Mouse (Mus musculus) liver, postnatal 0 days (tissue): Measurements from ENCODE around the gene Carm1. TPM values are rescaled to one million over a fixed set of nuclear protein-coding genes. Genes with fewer than 3 reads are reported as not detected.

Experiments used
- ATAC-seq: fragments of 200-750 bp; cut with Nextera tagmentation; 2 replicates; pipeline ENCODE4 v1.8.0; 2017; ENCODE audit warnings: mild to moderate bottlenecking, moderate library complexity
- DNase-seq: peaks from one replicate; pipeline ENCODE4 v3.0.0-alpha.2; 2016
- H3K27ac ChIP-seq: fragments of 300-500 bp; sonication (generic); 2 replicates; pipeline ENCODE4 v1.5.1; 2014; ENCODE audit warnings: antibody characterized with exemption, moderate library complexity, mild to moderate bottlenecking, low read depth
- H3K27me3 ChIP-seq: fragments of 300-500 bp; sonication (generic); 2 replicates; pipeline ENCODE4 v1.6.1; 2014; ENCODE audit warnings: low read length, control low read depth, mixed read lengths; ENCODE audit not compliant: insufficient read depth
- H3K36me3 ChIP-seq: fragments of 300-500 bp; sonication (generic); replicated peaks from 2 replicates; pipeline ENCODE4 v1.6.1; 2014; ENCODE audit warnings: mild to moderate bottlenecking, control low read depth, low read length, moderate library complexity, mixed read lengths; ENCODE audit not compliant: insufficient read depth
- H3K4me1 ChIP-seq: fragments of 300-500 bp; sonication (generic); 2 replicates; pipeline ENCODE4 v1.6.1; 2014; ENCODE audit warnings: antibody characterized with exemption, mild to moderate bottlenecking, control low read depth; ENCODE audit not compliant: insufficient read depth
- H3K4me2 ChIP-seq: fragments of 300-500 bp; sonication (generic); 2 replicates; pipeline ENCODE4 v1.6.1; 2014; ENCODE audit warnings: low read depth, mild to moderate bottlenecking, low read length, moderate library complexity, mixed read lengths
- H3K4me3 ChIP-seq: fragments of 300-500 bp; sonication (generic); 2 replicates; pipeline ENCODE4 v1.5.1; 2014; ENCODE audit warnings: low read depth, low read length
- H3K9ac ChIP-seq: fragments of 300-500 bp; sonication (generic); replicated peaks from 2 replicates; pipeline ENCODE4 v1.6.1; 2014; ENCODE audit warnings: mild to moderate bottlenecking, moderate library complexity
- H3K9me3 ChIP-seq: fragments of 300-500 bp; sonication (generic); 2 replicates; pipeline ENCODE4 v1.6.1; 2016; ENCODE audit warnings: mild to moderate bottlenecking, control low read depth, low read length, mixed read lengths
- CTCF ChIP-seq: sonication (generic); IDR thresholded peaks from 2 replicates; pipeline ENCODE4 v1.5.1; 2016; ENCODE audit warnings: antibody characterized with exemption, low read depth
- EP300 ChIP-seq: IDR thresholded peaks from 2 replicates; pipeline ENCODE4 v1.6.1; 2016; ENCODE audit warnings: antibody characterized with exemption, low read depth, mild to moderate bottlenecking
- WGBS: fragments of 180-500 bp; shearing (Covaris S2); extraction: QIAGEN DNeasy Blood & Tissue Kit; methylation state at CpG from one replicate; pipeline ENCODE4 v1.1.7; 2014; ENCODE audit not compliant: insufficient replicate concordance; 5-methylcytosine and 5-hydroxymethylcytosine counted together
- polyA plus RNA-seq: library from polyadenylated mRNA; unstranded; fragments of >200 nt; fragmentation: Nextera tagmentation; extraction: Ambion mirVana; gene quantifications from 2 replicates; pipeline ENCODE4 v1.2.1, GENCODE M21; 2015

The Carm1 gene
- polyA plus RNA-seq, 1 experiment from 2014 or later = 8.6 TPM

DNA sequence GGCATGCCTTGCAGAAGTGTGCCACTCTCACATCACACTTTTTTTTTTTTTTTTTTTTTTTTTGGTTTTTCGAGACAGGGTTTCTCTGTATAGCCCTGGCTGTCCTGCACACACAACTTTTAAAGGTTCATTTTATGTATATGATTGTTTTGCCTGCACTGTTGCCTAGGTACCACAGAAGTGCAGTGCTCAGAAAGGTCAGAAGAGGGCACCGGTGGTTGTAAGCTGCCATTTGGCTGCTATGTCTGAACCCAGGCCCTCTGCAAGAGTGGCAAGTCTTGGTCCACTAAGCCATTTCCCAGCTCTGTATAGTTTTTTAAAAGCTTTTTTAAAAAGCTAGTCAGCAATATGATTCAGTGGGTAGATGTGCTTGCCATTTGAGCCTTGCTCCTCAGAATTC, 51.5 kb downstream of the Carm1 start:
- no peak for TF ChIP-seq EP300
- TF ChIP-seq CTCF = peak; percentile 57
- Histone ChIP-seq H3K4me1 (peaks cover 16% of the 10 kb centered on the region), H3K9ac (no peak overlapping the region), H3K4me3 (no peak overlapping the region), H3K4me2 (no peak overlapping the region), H3K27ac (no peak overlapping the region), H3K36me3 (peaks cover 2% of the 10 kb centered on the region; the same call in 1 of the 2 replicates), H3K9me3 (no peaks in the 10 kb centered on the region), H3K27me3 (no peaks in the 10 kb centered on the region)
- WGBS = 31% methylated on average over 2 of the region's 2 CpGs
- DNase-seq (no peak), ATAC-seq (no peak)

DNA sequence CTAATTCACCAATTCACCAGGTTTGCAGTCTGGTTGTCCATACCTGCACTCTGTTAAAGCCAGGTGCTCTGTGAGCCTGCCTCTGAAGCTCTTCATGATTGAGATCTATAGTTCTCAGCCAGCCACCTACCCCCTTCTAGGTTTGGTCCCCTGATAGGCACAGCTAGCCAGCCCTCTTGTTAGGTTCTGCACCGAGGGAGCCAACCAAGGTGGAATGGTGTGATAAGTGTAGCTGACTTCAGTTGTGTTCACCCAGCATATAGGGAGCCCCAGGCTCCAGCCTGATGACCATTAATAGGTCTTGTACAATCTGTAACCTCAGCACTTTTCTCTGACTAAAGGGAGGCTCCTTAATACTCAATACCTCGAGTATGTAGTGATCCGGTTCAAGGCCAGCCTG, 53.5 kb downstream of the Carm1 start:
- H3K27me3 ChIP-seq = no peaks in the 10 kb centered on the region
- TF ChIP-seq CTCF (no peak), EP300 (no peak)
- H3K4me2 ChIP-seq = no peak overlapping the region
- H3K36me3 ChIP-seq = peaks cover 2% of the 10 kb centered on the region; the same call in 1 of the 2 replicates
- no peak overlapping the region for H3K4me3 ChIP-seq
- no peak overlapping the region for H3K27ac ChIP-seq
- ATAC-seq = 0 out of 2 replicates have a peak, but pooled peaks have one; percentile 12
- DNase-seq = no peak
- 51% methylated on average over 3 of the region's 3 CpGs for WGBS
- peaks cover 4% of the 10 kb centered on the region for H3K4me1 ChIP-seq
- H3K9ac ChIP-seq = no peak overlapping the region
- no peaks in the 10 kb centered on the region for H3K9me3 ChIP-seq

DNA sequence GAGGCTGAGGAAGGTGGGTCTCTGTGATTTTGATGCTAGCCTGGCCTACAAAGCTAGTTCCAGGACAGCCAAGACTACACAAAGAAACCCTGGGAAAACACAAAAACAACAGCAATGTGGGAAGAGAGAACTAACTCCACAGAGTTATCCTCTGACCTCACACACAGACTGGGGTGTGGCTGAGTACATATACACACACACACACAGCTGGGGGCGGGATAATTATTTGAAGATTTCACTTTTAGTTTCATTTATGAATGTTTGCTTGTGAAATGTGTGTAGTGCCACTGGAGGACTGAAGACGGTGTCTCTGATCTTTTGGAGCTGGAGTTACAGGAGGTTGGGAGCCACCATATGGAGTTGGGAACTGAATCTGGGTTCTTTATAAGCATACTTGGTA, 54.4 kb downstream of the Carm1 start:
- no peak for DNase-seq
- no peak for ATAC-seq
- no peak overlapping the region for H3K9ac ChIP-seq
- TF ChIP-seq CTCF (no peak), EP300 (no peak)
- no peak overlapping the region for H3K4me2 ChIP-seq
- H3K36me3 ChIP-seq = 0 out of 2 replicates have a peak, but pooled peaks cover 2% of the 10 kb centered on the region
- no peak overlapping the region for H3K4me3 ChIP-seq
- H3K4me1 ChIP-seq = peaks cover 4% of the 10 kb centered on the region
- H3K27ac ChIP-seq = no peak overlapping the region
- H3K27me3 ChIP-seq = no peaks in the 10 kb centered on the region
- no peaks in the 10 kb centered on the region for H3K9me3 ChIP-seq
- 63% methylated on average over 2 of the region's 2 CpGs for WGBS

GRCm38 (mm10) chr9:21601722-21602399, 55.2 kb downstream of the Carm1 start:
- H3K4me2 ChIP-seq = no peak overlapping the region
- peak; percentile 76 for ATAC-seq
- 47% methylated on average over 10 of the region's 10 CpGs for WGBS
- no peaks in the 10 kb centered on the region for H3K27me3 ChIP-seq
- peak; percentile 77 for DNase-seq
- no peak for TF ChIP-seq EP300
- TF ChIP-seq CTCF = peak; percentile 96
- H3K27ac ChIP-seq = no peak overlapping the region
- H3K4me1 ChIP-seq = peaks cover 4% of the 10 kb centered on the region
- no peak overlapping the region for H3K9ac ChIP-seq
- H3K9me3 ChIP-seq = no peaks in the 10 kb centered on the region
- 0 out of 2 replicates have a peak, but pooled peaks cover 2% of the 10 kb centered on the region for H3K36me3 ChIP-seq
- H3K4me3 ChIP-seq = no peak overlapping the region

- Histone ChIP-seq H3K27me3 (no peaks in the 10 kb centered on the region), H3K4me3 (no peak overlapping the region), H3K27ac (no peak overlapping the region), H3K4me2 (no peak overlapping the region), H3K36me3 (no peaks in the 10 kb centered on the region), H3K9me3 (no peaks in the 10 kb centered on the region), H3K9ac (no peak overlapping the region), H3K4me1 (peaks cover 4% of the 10 kb centered on the region)
- ATAC-seq (no peak), DNase-seq (no peak)
- 78% methylated on average over 5 of the region's 5 CpGs for whole genome bisulfite sequencing
- TF ChIP-seq EP300 = no peak
- 0 out of 2 replicates have a peak, but pooled peaks have one; percentile 15 for TF ChIP-seq CTCF
Observed at GRCm38 (mm10) chr9:21604119-21604518, 57.4 kb downstream of the Carm1 start.

- Histone ChIP-seq H3K27me3 (no peaks in the 10 kb centered on the region), H3K4me3 (no peak overlapping the region), H3K9me3 (no peaks in the 10 kb centered on the region), H3K9ac (no peak overlapping the region), H3K4me1 (peaks cover 9% of the 10 kb centered on the region), H3K36me3 (no peaks in the 10 kb centered on the region), H3K27ac (no peak overlapping the region), H3K4me2 (no peak overlapping the region)
- TF ChIP-seq EP300 (no peak), CTCF (no peak)
- WGBS = 82% methylated on average over 5 of the region's 5 CpGs
- ATAC-seq (no peak), DNase-seq (no peak)
Observed at GRCm38 (mm10) chr9:21605865-21606264, 59.2 kb downstream of the Carm1 start.

- Histone ChIP-seq H3K9me3 (no peaks in the 10 kb centered on the region), H3K27me3 (no peaks in the 10 kb centered on the region), H3K4me1 (peaks cover 4% of the 10 kb centered on the region; the same call in 1 of the 2 replicates), H3K36me3 (no peaks in the 10 kb centered on the region), H3K9ac (no peak overlapping the region), H3K27ac (no peak overlapping the region), H3K4me2 (no peak overlapping the region), H3K4me3 (no peak overlapping the region)
- 38% methylated on average over 1 of the region's 1 CpGs for WGBS
- no peak for ATAC-seq
- TF ChIP-seq EP300 (no peak), CTCF (no peak)
- DNase-seq = no peak
Observed at GRCm38 (mm10) chr9:21606648-21607047, 60.0 kb downstream of the Carm1 start.
